Mouse (Mus musculus) embryo, embryonic 9.5 days (tissue): ENCODE data around the gene Usp2.
A peak's percentile ranks its signal among the peaks of the same experiment; 100 is the strongest.
"Not testable (repeated sequence)": the region's sequence is repeated elsewhere in the genome, so short reads cannot be mapped to it uniquely, and the experiment has no call there.

Experiments used
- DNase-seq: peaks from one replicate; pipeline ENCODE4 v3.0.0-alpha.2; 2017; ENCODE audit errors: extremely low spot score

Usp2 gene

DNA sequence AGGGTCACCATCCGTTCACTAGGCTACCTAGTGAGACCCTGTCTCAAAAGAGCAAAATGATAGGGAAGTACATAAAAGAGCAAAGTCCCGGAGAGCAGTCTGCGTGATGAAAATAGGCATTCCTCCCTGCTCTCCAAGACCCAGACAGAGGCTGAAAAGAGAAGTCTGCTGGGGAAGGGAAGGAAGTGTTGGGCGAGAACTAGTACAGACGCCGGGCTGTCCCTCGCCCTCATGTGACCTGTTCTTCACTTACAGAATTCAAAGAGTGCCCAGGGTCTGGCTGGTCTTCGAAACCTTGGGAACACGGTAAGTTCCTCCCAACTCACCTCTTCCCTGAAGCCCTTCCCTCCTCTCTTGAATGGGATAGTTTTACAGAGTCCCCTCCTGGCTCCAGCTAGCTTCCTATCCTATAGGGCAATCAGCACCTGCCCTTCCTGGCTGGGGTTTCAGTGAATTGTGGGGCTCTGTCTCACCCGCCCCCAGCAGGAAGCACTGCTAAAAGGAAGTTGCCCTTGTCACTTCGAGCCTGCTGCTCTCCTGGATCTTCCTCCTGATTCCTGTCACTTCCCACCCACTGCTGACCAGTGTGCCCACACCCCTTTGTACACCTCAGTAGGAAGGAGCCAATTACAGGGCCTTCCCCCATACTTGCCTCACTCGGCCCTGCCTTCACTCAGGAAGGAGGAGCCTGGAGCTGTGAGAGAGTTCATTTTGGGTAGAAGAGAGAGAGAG, 22.2 kb downstream of the Usp2 start:
- no peak for DNase-seq

- peak; percentile 80 for DNase-seq
Measured at GRCm38 (mm10) chr9:44093612-44094503, 27.0 kb downstream of the Usp2 start.

DNA sequence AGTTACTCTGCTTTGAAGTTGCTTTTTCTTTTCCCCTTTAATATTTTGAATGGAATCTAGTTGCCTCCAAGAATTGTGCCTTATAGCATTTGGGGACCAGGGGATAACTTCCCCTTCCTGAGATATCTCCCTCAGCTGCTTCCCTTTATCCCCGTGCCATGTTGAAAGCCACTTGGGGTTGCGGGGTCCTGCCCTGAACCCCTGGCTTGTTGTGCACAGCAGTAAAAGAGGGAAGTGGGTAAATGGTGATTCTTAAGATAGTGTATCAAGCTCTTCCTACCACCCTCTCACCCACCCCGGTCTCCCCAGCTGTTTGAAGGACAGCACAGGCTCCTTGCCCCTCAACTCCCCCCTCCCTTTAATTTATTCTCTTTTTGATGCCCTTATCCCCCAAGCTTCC, 27.9 kb downstream of the Usp2 start:
- DNase-seq = no peak

DNA sequence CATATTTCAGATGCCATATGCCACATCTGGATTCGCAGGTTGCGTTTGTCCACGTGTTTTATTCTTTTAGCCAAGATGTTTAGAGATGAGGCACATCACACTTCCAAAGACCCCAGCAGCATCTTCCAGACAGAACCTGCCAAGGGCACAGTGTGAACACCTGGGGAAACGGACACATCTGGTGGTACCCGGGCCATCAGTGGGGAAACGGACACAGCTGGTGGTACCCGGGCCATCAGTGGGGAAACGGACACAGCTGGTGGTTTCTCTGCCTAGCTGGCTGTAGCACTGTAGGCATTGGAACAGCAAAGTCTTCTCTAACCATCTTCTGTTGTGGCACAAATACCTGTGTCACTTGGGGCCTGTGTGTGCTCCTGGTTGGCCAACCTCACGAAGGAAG, 29.0 kb downstream of the Usp2 start:
- DNase-seq = no peak

DNA sequence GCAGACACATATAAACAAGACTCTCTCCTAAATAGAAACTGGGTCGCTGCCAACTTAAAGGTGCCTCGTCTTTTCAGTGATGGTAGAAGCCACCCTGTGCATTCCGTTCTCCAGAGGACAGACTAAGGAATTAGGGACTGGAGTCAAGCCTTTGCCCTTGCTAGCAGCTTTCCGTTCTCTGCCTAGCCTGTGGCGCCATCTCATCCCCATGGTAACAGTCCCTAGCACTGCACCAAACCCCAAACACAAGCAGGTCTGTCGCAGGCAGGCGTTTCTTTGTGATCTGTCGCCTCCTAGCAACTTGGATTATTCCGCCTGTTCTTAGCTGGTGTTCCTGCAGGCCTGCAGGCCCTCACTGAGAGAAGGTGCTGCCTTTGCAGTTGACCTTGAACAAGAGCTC, 29.7 kb downstream of the Usp2 start:
- no peak for DNase-seq

GRCm38 (mm10) chr9:44101490-44101889, 34.7 kb downstream of the Usp2 start, which contains the start of gene Mfrp:
Mfrp (plus strand) TSS chr9:44101729.
- no peak for DNase-seq

DNA sequence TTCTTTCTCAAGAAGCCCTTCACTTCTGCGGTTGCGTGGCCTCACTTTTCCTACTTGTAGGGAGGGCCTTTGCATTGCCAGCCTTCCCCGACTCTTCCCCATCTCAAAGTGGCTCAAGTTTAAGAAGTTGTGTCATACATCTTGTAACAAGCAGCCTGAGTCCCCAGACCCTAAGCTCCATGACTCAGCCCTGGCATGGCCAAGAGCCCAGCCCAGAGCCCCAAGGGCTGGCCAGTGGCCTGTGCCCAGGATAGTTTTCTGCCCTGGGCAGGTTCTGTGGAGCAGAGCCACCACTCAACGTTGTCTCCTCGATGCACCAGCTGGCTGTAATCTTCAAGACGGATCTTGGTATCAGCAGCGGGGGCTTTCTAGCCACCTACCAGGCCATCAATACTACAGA, 38.1 kb downstream of the Usp2 start:
- no peak for DNase-seq

GRCm38 (mm10) chr9:44105781-44106180, 39.0 kb downstream of the Usp2 start:
- DNase-seq = no peak

DNA sequence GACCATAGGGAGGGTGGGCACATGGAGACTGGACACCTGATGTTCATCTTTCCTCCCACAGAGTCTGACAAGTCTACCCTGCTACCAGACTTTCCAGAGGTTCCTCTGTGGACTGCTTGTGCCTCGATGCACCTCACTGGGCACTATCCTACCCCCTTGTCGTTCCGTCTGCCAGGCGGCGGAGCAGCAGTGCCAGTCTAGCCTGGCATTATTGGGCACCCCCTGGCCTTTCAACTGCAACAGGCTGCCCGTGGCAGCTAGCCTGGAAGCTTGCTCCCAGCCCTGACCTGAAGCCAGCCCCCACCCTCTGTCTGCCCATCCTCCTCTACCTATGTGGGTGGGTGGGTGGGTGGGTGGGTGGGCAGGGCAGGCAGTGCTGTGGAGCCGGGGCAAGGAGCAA, 39.4 kb downstream of the Usp2 start:
- no peak for DNase-seq

DNA sequence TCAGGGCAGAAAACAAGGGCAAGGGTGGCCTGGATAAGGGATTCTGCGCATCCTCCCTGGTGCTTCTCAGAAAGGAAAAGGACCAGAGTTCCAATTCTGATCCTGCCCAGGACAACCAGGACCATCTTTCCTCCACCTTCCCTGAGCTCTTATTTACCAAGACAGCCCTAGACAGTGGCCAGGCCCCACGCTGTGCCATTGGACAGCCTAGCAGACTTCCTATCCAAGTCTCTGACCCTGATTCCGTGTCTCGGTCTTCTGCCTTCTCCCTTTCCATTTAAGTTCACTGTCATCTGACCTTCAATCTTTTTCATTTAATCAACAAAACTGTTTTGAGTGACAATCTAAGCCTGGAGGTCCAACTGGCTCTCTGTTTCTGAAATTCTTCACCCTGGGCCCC, 39.8 kb downstream of the Usp2 start:
- no peak for DNase-seq

DNA sequence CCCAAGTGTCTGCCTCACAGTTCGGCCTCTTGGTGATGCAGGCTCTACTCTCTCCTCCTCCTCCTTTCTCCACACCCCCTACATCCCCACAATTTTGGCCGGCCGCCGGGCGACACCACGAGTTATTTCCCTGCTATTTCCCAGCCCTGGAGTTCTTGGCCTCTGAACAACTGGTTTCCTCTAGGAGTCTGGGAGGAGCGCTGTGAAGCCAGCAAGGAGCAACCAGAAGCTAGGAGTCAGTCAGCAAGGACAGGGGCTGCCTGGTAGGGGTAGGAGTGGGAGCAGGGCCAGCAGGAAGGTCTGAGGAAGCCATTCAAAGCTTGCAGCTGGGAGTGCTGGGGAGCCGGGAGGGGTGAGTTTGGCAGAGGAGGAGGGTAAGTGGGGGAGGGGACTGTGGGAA, 40.3 kb downstream of the Usp2 start, which contains the start of gene C1qtnf5:
Gene C1qtnf5, plus strand, starts transcription at position 136 of the 400 bp plus-strand sequence.
- no peak for DNase-seq

DNA sequence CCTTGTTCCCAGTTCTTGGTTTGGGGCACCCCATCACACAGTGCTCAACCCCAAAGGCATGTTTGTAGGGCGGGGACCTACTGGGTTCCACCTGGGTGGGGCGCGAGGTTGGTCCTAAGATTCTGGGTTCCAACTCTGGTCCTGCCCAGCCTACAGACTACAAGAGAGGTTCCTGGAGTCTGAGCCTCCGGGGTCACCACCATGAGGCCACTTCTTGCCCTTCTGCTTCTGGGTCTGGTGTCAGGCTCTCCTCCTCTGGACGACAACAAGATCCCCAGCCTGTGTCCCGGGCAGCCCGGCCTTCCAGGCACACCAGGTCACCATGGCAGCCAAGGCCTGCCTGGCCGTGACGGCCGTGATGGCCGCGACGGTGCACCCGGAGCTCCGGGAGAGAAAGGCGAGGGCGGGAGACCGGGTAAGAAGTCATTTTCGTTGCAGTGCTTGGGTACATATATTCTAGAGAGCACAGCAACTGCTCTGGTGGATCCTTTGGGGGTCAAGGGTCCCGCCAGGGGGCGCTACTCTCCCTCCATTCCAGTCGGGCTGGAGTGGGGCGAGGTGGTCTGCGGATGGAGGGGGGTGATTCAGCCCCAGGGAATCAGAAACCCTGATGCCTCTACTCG, 40.8 kb downstream of the Usp2 start:
- DNase-seq = peak; percentile 54

GRCm38 (mm10) chr9:44108269-44109055, 41.6 kb downstream of the Usp2 start:
- DNase-seq = no peak

DNA sequence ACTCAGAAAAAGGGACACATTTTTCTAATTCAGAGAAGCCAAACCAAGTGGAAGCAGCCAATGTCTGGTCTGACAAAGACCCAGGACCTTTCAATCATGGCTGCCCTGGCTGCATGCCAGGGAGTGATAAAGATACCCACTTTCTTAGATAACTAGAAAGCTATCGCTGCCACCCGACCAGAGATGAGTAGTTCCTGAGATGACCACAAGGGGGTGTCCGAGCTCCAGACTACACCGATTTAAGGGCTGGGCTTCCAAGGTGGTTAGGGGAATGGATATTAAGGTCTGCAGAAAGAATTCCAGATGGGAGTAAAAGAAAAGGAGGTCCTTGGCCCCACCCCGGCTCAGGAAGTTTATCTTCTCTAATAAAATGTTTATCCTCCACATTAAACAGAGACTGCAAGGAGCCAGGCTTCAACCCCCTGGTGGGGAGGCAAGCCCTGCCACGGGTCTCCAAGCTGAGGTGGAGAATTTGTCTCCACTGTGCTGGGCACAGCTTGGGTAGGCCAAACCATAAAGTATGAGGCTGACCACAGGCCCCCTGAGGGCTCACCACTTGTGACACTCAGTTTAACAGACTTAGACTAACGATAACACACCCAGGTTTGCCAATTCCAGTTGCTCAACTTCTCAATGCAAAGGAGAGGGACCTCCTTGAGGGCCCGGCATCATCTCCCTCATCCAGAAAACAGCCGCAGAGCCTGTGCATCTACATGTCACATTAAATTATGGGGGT, 42.7 kb downstream of the Usp2 start:
- peak; percentile 80 for DNase-seq

GRCm38 (mm10) chr9:44111909-44112308, 45.1 kb downstream of the Usp2 start:
- DNase-seq = not testable (repeated sequence)

DNA sequence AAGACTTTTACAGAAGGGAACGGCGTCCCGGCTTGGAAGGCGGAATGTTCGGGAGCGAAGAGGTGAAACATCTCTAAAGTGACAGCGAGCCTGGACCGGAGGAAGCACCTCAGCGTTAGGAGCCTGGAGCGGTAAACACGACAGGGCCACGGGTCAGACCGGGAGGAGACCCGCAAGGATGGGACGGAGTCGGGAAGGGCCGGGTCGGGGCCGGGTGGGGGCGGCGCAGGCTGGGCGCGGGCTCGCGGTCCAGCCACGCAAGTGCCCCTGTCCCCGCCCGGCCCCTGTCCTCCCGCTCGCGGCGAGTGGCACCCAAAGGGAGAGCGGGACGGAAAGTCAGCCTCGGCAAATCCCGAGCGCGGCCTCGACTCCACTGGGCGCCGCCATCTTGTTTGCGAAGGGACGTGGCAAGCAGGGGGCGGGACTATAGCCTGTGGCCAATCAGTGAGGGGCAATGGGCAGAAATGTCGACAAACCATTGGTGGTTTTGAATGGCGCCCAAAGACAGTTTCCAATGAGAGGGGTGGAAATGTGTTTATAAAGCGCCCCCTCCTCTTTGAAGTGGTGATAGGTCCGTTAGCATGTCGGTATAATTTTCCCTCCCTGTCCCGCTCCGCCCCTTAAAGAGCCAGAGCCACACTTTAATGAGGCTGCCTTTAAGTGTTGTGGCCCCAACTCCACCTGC, 46.4 kb downstream of the Usp2 start, which contains the start of the genes Gm49380 and Rnf26:
Gene Gm49380, minus strand, starts transcription at position 396 of the 685 bp plus-strand sequence.
Gene Rnf26, minus strand, starts transcription at position 413 of the 685 bp plus-strand sequence.
- peak; percentile 95 for DNase-seq

- DNase-seq = no peak
Measured at GRCm38 (mm10) chr9:44114453-44114852, 47.6 kb downstream of the Usp2 start.

DNA sequence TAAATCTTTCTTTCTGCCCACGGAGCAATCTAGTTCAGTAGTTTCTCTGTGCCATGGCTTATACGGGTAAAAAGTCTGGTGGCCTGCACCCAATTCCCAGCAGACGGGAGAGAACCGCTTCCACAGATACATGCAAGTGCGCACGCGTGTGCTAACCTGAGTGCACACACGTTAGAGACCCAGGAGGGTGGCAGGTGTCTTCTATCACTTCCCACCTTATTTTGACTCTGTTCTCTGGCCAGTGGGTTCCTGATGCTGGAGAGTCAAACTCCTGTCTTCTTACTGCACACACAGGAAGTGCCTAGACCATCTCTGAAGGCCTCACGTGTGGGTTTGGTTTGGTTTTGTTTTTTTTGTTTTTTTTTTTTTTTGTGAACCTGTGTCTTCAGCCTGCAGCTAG, 48.8 kb downstream of the Usp2 start:
- no peak for DNase-seq

- DNase-seq = no peak
Measured at GRCm38 (mm10) chr9:44116182-44116581, 49.4 kb downstream of the Usp2 start.

DNA sequence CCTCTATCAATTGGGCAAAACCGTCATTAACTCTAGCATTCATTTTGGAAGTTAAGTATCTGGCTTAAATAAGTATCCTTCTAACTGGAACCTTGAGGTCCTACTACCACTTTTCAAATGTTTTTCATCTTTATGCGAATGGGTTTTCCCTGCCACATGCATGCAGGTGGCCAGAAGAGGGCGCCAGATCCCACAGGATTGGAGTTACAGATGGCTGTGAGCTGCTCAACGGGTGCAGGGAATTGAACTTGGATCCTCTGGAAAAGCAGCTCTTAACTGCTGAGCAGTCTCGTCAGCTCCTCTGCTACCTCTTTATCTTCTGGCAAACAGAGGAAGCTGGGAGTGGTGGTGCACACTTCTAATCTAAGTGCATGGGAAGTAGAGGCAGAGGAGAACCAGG, 52.2 kb downstream of the Usp2 start:
- no peak for DNase-seq
